Mouse (Mus musculus): ENCODE measurements around the gene Cnn2.

The Cnn2 gene

GRCm38 (mm10) chr10:79991099-79991498, 2.7 kb downstream of the Cnn2 start:
- no peak for DNase-seq (ENCODE audit: low spot score in 2 of 2)

DNA sequence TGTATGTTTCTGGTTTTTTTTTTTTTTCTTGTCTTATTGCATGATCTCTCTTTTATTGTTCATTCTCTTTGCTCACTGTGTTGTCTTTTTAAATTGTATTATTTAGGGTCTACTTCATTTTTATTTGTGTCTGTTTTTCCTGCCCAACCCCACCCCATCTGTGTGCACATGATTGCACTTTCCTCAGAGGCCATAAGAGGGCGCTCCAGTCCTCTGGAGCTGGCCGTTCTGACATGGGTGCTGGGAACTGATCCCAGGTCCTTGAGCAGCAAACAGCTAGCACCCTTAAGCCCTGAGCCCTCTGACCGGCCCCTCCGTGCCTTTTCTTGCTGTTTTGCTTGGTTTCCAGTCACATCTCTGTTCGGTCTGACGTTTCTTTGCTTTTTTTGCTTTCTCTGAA, 3.2 kb downstream of the Cnn2 start:
- no peak for DNase-seq (ENCODE audit: low spot score in 2 of 2)

GRCm38 (mm10) chr10:79994397-79995115, 6.2 kb downstream of the Cnn2 start:
- DNase-seq (ENCODE audit: low spot score in 2 of 2) = no peak

DNA sequence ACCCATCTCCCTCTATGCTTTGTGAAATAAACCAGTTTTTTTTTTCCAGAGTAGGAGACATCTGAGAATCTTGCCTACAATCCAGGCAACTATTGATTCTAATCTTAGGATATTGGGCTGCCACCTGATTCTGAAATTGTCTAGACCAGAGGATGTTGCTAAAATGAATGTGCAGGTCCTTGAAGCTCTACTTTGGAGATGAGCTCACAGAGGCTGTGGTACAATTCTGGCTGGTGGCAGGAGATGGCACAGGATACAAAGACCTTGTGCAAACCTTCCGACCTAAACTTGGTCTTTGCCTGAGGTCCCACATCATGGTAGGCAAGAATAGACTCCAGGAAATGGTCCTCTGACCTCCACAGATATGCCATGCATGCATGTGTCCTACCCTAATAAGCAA, 7.3 kb downstream of the Cnn2 start:
- no peak for DNase-seq (ENCODE audit: low spot score in 2 of 2)

- DNase-seq (ENCODE audit: low spot score in 2 of 2) = peak; percentile 88 to 94
These were observed 8.1 kb downstream of the Cnn2 start, which contains the start of gene Abca7 for GRCm38 (mm10) chr10:79996272-79997033. TSS of gene Abca7 (plus strand) at chr10:79996494.

DNA sequence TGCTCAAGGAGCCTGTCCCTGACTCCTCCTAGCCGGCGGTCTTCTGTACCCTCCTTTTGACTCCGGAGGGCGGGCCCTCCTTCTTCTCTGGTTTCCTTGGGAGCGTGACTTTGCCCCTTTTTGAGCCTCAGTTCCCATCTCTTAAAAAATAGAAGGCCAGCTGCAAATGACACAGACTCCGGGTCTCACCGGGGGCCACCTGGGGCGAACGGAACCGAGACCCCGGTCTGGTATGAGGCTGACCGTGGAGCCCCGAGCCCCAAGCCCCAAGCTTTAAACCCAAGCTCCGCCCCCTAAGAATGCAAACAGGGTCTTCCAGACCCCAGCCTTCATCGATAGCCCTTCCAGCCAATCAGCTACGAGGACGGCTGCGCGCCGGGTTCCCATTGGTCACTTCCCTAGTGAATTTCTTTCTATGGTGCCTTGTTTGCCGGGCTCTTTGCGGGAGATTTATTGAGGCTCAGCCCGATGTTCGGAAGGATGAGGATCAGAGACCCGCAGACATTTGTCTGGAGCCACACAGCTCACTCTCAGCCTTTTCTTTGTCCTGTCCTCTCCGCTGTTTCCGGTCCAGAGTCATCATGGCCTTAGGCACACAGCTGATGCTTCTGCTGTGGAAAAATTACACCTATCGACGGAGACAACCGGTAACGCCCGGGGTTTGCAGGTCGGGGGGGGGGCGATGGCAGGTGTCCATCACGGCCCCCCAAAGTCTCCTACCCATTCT, 8.8 kb downstream of the Cnn2 start:
- peak; percentile 60 to 76 for DNase-seq (ENCODE audit: low spot score in 2 of 2)

DNA sequence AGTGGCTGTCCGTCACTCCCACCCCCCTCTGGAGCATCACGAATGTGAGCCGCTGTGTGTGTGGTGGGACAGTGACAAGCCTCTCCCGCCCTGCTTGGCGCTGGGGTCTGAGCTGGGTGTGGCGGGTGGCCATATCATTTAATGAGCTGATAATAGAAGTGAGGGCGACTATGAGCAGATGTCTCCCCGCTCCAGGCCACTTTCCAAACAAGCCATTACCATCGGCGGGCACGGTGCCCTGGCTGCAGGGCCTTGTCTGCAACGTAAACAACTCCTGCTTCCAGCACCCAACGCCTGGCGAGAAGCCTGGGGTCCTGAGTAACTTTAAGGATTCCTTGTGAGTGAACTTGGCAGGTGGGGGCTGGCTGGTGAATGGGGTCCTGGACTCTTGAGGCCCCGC, 9.4 kb downstream of the Cnn2 start:
- DNase-seq (ENCODE audit: low spot score in 2 of 2) = no peak

DNA sequence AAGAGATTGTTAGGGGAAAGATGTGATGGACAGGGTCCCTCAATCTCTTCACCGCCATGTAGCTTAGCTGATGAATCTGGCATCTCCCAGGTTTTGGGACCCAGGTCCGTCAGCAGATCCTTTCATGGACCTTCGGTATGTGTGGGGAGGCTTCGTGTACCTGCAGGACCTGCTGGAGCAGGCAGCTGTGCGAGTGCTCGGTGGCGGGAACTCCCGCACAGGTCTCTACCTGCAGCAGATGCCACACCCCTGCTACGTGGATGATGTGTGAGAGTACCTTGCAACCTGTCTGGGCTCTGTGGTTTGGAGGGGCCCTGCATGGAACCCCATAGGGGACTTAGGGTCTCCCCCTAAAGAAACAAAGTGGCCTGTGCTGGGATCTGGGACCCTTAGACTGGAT, 13.6 kb downstream of the Cnn2 start:
- DNase-seq (ENCODE audit: low spot score in 2 of 2) = no peak

GRCm38 (mm10) chr10:80002829-80003228, 14.4 kb downstream of the Cnn2 start:
- DNase-seq (ENCODE audit: low spot score in 2 of 2) = no peak

DNA sequence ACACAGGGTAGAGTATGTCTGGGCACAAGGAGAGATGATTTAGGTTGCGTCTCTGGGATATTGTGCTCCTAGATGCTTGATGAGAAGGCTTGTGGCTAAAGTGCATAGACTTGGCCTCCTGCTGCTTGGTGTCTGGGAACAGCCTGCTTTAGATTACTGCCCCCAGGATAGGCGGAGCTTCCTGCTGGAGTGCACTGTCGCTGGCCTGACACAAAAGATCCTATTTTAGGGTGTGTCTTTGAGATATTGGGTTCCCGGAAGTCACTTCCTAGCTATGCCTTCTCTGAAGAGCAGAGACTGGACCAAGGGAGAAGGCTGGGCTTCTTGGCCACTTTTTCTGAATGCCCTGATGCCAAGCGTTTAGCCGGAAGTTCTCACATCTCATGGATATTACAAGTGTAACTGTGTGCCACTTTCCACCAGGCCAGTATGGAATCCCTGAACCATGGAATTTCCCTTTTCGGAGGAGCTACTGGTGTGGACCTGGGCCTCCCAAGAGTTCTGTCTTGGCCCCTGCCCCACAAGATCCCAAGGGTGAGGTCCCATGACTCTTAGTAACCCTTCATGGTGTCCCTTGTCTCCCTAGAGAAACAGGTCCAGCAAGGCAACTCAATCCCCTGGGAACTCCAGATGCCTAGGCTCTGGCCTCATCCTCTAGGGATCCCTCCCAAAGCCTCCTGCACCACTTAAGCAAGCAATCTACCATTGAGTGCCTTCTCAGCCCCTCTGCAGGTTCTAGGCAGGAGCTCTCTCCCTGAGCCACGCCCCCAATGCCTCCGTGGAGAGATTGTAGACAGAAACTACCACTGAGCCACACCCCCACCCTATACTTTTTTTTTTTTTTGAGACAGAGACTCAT, 15.2 kb downstream of the Cnn2 start:
- no peak for DNase-seq (ENCODE audit: low spot score in 2 of 2)

- DNase-seq (ENCODE audit: low spot score in 2 of 2) = no peak
These were observed 15.9 kb downstream of the Cnn2 start for GRCm38 (mm10) chr10:80004233-80004705.

DNA sequence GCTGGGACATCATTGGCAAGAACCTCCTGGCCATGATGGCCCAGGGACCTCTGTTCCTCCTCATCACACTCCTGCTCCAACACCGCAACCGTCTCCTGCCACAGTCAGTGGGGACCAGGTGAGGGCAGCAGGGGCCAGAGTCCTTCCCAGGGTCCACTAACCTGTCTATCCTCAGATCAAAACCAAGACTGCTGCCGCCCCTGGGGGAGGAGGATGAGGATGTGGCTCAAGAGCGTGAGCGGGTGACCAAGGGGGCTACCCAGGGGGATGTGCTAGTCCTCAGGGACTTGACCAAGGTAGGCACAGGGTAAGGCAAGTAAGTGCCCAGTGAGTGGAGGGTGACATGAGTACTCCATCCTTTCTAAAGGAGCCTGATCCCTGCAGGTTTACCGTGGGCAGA, 23.4 kb downstream of the Cnn2 start:
- no peak for DNase-seq (ENCODE audit: low spot score in 2 of 2)

- DNase-seq (ENCODE audit: low spot score in 2 of 2) = no peak
These were observed 25.2 kb downstream of the Cnn2 start for GRCm38 (mm10) chr10:80013609-80014008.

DNA sequence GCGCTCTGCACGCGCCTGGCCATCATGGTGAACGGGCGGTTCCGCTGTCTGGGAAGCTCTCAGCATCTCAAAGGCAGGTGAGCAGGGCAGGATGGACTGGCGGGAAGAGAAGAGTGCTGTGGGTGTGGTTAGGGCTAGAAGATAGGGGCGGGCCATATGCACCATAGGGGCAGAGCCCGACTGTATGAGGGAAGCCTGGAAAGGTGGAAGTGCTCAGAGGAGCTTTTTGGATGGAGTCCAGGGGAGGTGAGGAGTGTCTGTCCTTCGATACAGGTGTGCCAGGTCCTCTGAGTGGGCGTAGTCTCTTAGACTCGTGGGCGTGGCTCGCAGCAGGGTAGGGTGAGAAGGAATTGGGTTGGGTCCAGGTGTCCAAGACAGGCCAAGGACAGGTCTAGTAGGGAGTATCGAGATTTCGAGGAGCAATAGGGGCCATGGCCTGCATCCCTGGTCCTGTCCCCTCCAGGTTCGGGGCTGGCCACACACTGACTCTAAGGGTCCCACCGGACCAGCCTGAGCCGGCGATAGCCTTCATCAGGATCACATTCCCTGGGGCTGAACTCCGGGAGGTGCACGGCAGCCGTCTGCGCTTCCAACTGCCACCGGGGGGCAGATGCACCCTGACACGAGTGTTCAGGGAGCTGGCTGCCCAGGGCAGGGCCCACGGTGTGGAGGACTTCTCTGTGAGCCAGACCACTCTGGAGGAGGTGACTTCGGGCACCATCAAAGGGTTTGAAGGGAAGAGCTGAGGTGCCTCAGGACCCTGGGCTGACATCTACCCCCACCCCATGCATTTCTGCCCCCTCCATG, 26.3 kb downstream of the Cnn2 start:
- DNase-seq (ENCODE audit: low spot score in 2 of 2) = no peak

DNA sequence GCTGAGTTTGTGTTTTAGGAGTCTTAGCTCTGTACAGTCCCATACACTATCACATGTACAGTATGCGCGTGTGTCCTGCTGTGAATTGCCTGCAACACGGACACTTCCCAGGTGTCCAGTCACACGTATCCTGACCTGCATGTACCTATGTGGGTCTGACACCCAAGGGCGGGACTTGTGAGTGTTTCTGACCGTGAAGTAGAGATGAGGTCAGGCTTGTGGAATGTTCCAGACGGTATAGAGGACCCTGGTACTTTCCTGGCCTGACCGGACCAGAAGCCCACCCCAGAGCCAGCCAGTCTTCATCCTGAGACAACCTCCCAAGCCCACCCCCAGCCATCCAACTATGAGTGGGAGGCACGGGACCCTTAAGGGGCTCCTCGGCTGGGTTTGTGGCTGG, 27.2 kb downstream of the Cnn2 start:
- no peak for DNase-seq (ENCODE audit: low spot score in 2 of 2)

DNA sequence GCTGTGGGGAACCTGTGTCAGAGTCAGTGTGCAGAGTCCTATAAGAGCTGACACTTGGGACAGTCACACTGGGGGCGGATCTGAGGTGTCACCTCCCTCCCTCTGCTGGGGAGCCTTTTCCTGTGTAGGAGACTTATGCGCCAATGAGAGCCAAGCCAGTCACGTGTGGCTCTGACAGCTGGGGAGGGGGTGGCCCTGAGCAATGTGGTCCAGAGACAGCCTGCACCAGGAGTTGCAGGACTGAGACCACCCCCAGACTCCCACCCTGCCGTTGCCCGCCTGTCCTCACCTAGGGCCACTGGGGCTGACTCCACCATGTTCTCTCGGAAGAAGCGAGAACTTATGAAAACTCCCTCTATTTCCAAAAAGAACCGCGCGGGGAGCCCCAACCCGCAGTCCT, 28.1 kb downstream of the Cnn2 start, which contains the start of gene Arhgap45:
Arhgap45 (plus strand) TSS at position 143 of the 400 bp plus-strand sequence.
- DNase-seq (ENCODE audit: low spot score in 2 of 2) = peak in 1 of 2 experiments; percentile 60

- DNase-seq (ENCODE audit: low spot score in 2 of 2) = no peak
These were observed 28.5 kb downstream of the Cnn2 start for GRCm38 (mm10) chr10:80016931-80017330.

DNA sequence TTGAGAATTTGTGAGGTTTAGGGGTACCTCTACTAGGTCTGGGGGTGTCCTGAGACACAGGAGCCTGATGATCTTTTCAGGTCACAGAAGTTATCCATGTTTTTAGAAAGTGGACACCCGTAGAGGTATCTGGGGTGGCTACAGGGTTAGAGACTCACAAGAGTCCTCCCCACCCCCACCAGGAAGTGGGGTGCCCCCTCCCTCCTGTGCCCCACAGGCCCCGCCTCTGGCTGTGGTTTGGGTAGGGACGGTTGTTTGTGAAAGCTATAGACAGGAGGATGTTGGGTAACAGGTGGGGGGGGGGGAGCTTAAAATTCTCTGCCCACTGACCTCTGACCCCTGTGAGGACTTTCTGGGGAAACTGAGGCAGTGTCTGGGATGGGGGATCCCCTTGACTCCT, 29.0 kb downstream of the Cnn2 start:
- DNase-seq (ENCODE audit: low spot score in 2 of 2) = peak in 1 of 2 experiments; percentile 54

GRCm38 (mm10) chr10:80017771-80018170, 29.4 kb downstream of the Cnn2 start:
- DNase-seq (ENCODE audit: low spot score in 2 of 2) = no peak

DNA sequence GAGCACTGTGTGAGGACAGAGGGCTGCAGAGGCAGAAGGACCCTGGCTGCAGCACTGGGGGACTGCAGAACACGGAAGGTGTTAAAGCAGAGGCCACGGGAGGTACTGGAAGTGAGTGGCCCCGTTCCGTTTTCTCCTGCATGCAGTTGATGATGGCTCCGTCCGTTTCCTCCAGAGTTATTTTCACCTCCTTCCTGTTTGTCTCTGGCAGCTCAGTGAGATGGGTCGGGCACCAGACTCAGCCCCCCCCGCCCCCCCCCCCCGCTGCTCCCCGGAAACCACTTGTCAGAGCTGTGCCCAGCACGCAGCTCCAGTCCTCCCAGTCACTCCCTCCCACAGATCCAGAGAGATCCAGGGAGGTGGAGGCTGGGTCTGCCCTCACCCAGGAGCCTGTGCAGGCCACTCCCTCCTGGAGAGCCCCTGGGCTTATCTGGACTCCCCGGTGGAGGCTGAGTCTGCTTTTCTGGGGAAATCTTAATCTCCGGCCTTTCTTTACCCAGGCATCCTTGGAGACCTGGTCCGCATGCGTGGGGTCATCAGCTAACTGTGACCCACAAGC, 30.4 kb downstream of the Cnn2 start:
- DNase-seq (ENCODE audit: low spot score in 2 of 2) = no peak
